Mouse (Mus musculus) C2C12 (cell line): Measurements from ENCODE around the gene Hpse2. TPM values are rescaled to one million over a fixed set of nuclear protein-coding genes. Genes with fewer than 3 reads are reported as not detected.

Experiments
- H3K27me3 ChIP-seq: one replicate; pipeline ENCODE4 v1.6.1; 2011; ENCODE audit not compliant: control insufficient read depth, insufficient read depth, insufficient read length
- H3K36me3 ChIP-seq: one replicate; pipeline ENCODE4 v1.6.1; 2011; ENCODE audit not compliant: control insufficient read depth, insufficient read depth
- H3K4me3 ChIP-seq: one replicate; pipeline ENCODE4 v1.5.1; 2011; ENCODE audit warnings: mild to moderate bottlenecking, control low read depth; ENCODE audit not compliant: poor library complexity, insufficient read depth, severe bottlenecking
- H3K79me2 ChIP-seq: one replicate; pipeline ENCODE4 v1.6.1; 2011; ENCODE audit not compliant: control insufficient read depth, insufficient read depth
- H3K79me3 ChIP-seq: one replicate; pipeline ENCODE4 v1.6.1; 2011; ENCODE audit warnings: low read depth, control low read depth
- H3ac ChIP-seq: one replicate; pipeline ENCODE3; 2011; ENCODE audit warnings: low read depth; ENCODE audit not compliant: control insufficient read depth, insufficient read length
- CEBPB ChIP-seq: IDR thresholded peaks from one replicate; pipeline ENCODE4 v1.6.1; 2011; ENCODE audit warnings: low read depth, mild to moderate bottlenecking, control low read depth, moderate library complexity
- CTCF ChIP-seq: IDR thresholded peaks from one replicate; pipeline ENCODE4 v1.5.1; 2011; ENCODE audit not compliant: control insufficient read depth, insufficient read depth, insufficient read length
- FOSL1 ChIP-seq: IDR thresholded peaks from one replicate; pipeline ENCODE4 v1.8.0; 2011; ENCODE audit warnings: mild to moderate bottlenecking, low read length; ENCODE audit not compliant: poor library complexity, insufficient read depth, severe bottlenecking
- MAX ChIP-seq: IDR thresholded peaks from one replicate; pipeline ENCODE4 v1.6.1; 2011; ENCODE audit warnings: mild to moderate bottlenecking, control low read depth
- MYOD1 ChIP-seq: IDR thresholded peaks from one replicate; pipeline ENCODE4 v1.6.1; 2011; ENCODE audit warnings: low read depth; ENCODE audit not compliant: control insufficient read depth, insufficient read length
- MYOG ChIP-seq: IDR thresholded peaks from one replicate; pipeline ENCODE4 v1.6.1; 2011; ENCODE audit not compliant: control insufficient read depth, insufficient read length; ENCODE audit errors: extremely low read depth
- USF1 ChIP-seq: IDR thresholded peaks from one replicate; pipeline ENCODE4 v1.6.1; 2011; ENCODE audit warnings: low read depth, mild to moderate bottlenecking, control low read depth, moderate library complexity
- polyA plus RNA-seq: library from polyadenylated mRNA; unstranded; fragments of >200 nt; fragmentation: generic; extraction: Trizol; gene quantifications from one replicate; pipeline ENCODE4 v1.2.1, GENCODE M21; 2012; ENCODE audit warnings: missing spikeins

Hpse2 gene
- polyA plus RNA-seq, 1 experiment: not detected

DNA sequence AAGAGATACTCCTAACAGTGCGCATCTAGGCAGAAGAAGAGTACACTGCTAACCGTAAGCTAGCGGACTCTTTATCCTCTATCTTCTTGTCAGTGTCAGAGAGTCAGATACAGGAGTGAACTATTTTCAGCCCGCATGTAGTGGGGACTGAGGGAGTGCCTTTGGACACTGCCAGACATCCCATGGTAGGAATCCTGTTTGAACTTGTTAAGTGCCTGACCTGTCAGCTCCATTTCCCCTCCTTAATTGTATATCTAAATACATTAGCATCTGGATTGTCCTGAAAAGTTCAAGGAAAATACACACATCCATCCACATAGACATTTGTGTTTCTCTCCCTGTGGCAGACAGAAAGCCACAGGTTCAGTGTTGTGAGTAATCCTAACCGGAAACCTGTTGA lies 531.1 kb downstream of the Hpse2 start:
- H3K79me2 ChIP-seq: no peaks in the 10 kb centered on the region
- H3K27me3 ChIP-seq: no peaks in the 10 kb centered on the region
- no peak overlapping the region for H3ac ChIP-seq
- no peaks in the 10 kb centered on the region for H3K79me3 ChIP-seq
- no peak overlapping the region for H3K4me3 ChIP-seq
- TF ChIP-seq CTCF (no peak), MYOG (no peak), FOSL1 (no peak), CEBPB (no peak), USF1 (no peak), MYOD1 (no peak), MAX (no peak)
- H3K36me3 ChIP-seq: no peaks in the 10 kb centered on the region

DNA sequence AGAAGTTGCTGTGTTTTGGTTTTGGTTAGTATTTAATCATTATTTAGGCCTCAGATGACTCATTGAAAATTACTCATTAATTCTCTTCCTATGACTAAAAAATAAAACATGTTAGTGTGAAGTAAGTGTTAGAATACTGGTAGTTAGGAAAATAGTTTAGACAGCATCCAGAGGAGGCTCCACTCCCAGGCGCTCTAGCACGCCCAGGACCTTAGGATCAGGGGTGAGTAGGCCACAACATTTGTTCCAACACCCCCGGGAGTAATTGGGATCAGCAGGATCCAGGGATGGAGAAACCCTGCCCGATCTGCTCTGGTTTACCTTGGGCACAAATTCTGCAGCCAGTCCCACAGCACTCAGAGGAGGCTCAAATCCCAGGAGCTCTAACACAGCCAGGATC lies 532.5 kb downstream of the Hpse2 start:
- no peaks in the 10 kb centered on the region for H3K79me3 ChIP-seq
- no peak for TF ChIP-seq USF1
- TF ChIP-seq FOSL1: no peak
- no peak for TF ChIP-seq CTCF
- TF ChIP-seq MYOG: no peak
- TF ChIP-seq CEBPB: no peak
- no peak for TF ChIP-seq MYOD1
- no peak for TF ChIP-seq MAX
- H3K4me3 ChIP-seq: no peak overlapping the region
- no peaks in the 10 kb centered on the region for H3K36me3 ChIP-seq
- H3K27me3 ChIP-seq: no peaks in the 10 kb centered on the region
- no peaks in the 10 kb centered on the region for H3K79me2 ChIP-seq
- H3ac ChIP-seq: no peak overlapping the region

DNA sequence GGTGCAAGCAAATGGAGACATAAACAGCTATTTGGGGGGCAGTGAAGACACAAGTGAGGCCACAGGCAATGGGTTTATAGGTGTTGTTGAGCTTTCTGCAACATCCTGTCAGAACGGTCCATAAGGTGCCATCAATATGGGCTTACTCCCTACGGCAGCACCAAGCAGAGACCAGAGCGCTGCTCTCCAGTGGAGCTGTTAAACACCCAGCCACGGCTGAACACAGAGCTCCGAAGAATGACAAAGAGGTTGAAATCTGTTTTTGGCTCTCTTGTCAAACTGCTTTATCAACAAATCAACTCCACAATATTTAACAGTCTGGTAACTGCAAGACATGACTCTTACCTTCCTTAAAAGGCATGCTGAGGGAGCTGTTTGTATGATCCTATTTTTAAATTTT lies 537.7 kb downstream of the Hpse2 start:
- Histone ChIP-seq H3K36me3 (no peaks in the 10 kb centered on the region), H3K4me3 (no peak overlapping the region), H3K79me3 (no peaks in the 10 kb centered on the region), H3K27me3 (no peaks in the 10 kb centered on the region), H3K79me2 (no peaks in the 10 kb centered on the region), H3ac (no peak overlapping the region)
- no peak for TF ChIP-seq USF1
- no peak for TF ChIP-seq FOSL1
- TF ChIP-seq MAX: no peak
- no peak for TF ChIP-seq MYOD1
- no peak for TF ChIP-seq CEBPB
- TF ChIP-seq MYOG: no peak
- no peak for TF ChIP-seq CTCF

DNA sequence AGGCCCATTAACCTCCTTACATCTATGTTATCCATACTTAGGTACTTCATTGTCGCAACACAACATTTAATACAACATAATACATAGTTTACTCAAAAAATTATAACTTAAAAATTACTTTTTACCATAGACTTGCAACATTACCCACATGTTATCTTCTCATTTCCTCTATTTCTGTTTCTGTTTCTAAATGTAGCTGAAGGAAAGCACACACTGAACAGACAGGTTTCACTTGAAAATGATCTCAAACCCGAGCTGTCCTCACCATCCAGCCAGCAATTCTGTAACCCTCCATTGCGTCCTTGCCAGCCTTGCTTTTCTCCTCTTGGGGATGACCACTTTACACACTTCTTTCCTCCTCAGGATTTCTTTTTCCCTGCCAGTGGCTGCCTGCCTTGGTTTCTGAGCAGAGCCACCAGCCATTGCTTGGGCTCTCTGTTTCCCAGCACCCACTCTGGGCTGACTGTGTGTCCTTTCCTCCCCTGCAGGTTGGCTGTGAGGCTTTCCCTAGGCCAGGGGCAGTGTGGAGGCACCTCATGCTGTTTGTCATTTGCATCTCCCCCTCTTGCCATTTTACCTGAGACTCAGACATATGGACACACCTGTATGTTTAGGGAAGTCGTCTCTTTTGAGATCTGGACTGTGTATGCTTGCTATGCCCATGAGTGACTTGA lies 548.4 kb downstream of the Hpse2 start:
- no peak for TF ChIP-seq MYOG
- no peak for TF ChIP-seq FOSL1
- TF ChIP-seq MYOD1: no peak
- TF ChIP-seq USF1: no peak
- TF ChIP-seq MAX: no peak
- TF ChIP-seq CTCF: no peak
- no peak for TF ChIP-seq CEBPB
- Histone ChIP-seq H3K36me3 (no peaks in the 10 kb centered on the region), H3K27me3 (no peaks in the 10 kb centered on the region), H3ac (no peak overlapping the region), H3K4me3 (no peak overlapping the region), H3K79me2 (no peaks in the 10 kb centered on the region), H3K79me3 (no peaks in the 10 kb centered on the region)

DNA sequence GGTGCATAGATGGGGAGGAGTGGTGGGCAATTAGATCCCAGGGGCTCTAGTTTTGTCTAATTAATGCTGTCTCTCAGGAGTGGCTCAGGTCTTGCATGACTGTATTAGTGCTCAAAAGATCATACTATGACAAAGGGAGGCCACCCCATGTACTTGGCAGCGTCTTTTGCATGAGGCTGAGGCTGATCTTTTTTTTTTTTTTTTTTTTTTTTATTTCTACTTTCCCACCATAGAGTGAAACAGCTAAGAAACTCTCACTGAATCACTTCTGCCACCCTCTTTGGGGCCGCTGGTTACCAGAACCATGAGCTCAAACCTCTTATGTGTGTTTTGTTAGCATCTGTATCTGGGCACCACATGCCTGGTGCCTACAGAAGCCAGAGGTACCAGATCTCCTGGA lies 549.0 kb downstream of the Hpse2 start:
- no peaks in the 10 kb centered on the region for H3K36me3 ChIP-seq
- H3K4me3 ChIP-seq: no peak overlapping the region
- no peak overlapping the region for H3ac ChIP-seq
- H3K79me2 ChIP-seq: no peaks in the 10 kb centered on the region
- TF ChIP-seq MAX (no peak), USF1 (no peak), CTCF (no peak), MYOD1 (no peak), MYOG (no peak), CEBPB (no peak), FOSL1 (no peak)
- no peaks in the 10 kb centered on the region for H3K79me3 ChIP-seq
- H3K27me3 ChIP-seq: no peaks in the 10 kb centered on the region

DNA sequence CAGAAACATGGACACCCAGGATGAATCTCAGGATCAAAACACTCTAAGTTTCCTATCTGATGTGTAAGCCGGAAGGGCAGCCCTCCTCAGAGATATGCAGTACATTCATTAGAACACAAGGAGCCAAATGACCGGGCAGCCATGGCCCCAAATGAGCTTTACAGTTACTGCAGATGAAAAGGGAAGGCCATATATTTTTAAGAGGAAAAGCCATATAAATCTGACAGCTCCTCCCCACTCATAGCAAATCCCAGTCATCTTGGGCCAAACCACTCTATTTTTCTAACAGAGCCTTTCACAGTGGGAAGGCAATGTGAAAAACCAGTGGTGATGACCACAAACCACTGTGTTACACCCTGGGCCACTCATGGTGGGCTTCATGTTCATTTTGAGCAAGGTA lies 549.9 kb downstream of the Hpse2 start:
- Histone ChIP-seq H3K79me3 (no peaks in the 10 kb centered on the region), H3K27me3 (no peaks in the 10 kb centered on the region), H3K36me3 (no peaks in the 10 kb centered on the region), H3ac (no peak overlapping the region), H3K79me2 (no peaks in the 10 kb centered on the region), H3K4me3 (no peak overlapping the region)
- TF ChIP-seq MAX (no peak), FOSL1 (no peak), MYOG (no peak), CTCF (no peak), USF1 (no peak), CEBPB (no peak), MYOD1 (no peak)
